Mouse (Mus musculus): ENCODE results near the gene Ppp4r4.
"Not testable (repeated sequence)": the region's sequence is repeated elsewhere in the genome, so short reads cannot be mapped to it uniquely, and the experiment has no call there.

The Ppp4r4 gene

DNA sequence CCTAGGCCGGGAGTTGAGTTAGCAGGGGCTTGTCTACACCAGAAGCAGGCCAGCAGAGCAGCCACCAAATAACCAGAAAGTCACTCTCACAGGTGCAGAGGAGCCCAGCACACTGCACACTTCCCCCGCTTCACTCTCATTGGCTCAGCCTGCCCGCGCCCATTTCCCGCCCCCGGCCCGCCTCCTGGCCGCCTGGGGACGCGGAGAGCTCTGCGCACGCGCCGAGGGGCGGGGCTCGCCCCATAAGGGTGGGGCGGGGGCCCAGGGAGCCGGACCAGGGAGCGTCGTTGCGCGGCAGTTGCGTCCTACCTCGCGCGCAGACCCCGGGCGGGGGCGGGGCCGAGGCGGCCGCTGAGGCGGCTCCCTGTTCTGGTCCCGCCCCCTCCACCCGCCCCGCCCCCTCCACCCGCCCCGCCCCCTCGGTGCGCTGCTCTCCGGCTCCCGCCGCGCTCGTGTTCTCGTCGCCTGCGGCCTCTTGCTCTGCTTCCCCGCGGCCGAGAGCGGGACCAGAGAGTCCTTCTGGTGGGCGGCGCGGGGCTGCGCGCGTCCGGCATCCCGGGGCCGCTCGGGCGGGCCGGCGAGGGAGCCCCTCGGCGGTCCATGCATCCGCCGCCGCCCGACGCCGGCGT lies at the start of gene Ppp4r4:
TSS of gene Ppp4r4 (plus strand) at position 264 of the 629 bp plus-strand sequence.
- DNase-seq: peak; percentile 90

GRCm38 (mm10) chr12:103482781-103483180 lies 49.3 kb upstream of the Ppp4r4 start:
- no peak for DNase-seq

DNA sequence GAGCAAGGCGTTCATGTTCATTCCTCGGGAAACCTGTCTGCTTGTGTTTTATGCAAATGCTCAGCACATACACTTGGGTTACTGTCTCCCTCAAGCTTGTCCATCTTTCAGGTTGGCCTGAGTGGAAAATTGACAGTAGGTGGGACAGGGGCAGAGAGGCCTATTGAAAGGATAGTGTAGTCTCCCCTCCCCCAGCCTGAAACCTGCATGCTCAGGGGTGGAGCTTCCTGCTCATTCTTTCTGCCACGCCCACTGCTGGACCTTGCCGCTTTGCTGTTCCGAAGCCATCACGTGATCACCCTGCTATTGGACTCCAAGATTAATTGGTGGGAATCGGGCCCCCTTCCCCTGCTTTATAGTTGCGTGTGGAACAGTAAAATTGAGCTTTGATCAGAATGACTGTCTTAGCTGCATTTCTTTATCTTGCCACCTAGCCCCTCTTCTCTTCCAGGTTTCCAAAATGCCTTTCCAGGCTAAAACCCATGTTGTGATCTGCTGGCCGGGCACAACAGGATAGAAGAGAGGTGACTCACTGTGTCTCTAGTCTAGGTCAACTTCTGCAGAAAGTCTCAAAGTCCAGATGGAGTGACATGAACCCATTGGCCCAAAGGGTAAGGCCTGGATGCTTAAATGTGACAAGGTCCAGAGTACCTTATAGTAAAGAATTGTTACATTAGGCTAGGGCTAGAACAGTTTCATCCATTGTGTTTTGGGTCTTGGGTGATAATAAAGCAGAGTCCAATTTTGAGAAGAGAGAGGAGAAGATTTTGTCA lies 47.7 kb upstream of the Ppp4r4 start:
- not testable (repeated sequence) for DNase-seq

DNA sequence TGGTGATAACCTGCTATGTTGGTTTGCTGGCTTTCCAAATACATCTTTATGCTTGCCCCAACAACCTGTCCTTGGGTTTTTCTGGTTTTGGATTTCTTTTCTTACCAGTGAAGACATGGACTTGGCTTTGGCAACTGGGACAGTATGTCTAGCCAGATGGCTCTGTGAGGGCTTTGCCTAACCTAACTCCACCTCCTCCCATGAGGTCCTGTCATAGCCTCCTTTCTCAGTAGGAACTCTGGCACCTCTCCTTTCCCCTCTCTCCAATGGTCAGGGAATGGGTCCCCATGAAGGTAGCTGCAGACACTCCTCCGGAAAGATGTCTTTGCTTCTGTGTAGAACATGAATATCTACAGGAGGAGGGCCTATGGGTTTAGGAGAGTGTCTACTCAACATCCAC lies 45.4 kb upstream of the Ppp4r4 start:
- no peak for DNase-seq

GRCm38 (mm10) chr12:103487276-103487675 lies 44.8 kb upstream of the Ppp4r4 start:
- DNase-seq: no peak

DNA sequence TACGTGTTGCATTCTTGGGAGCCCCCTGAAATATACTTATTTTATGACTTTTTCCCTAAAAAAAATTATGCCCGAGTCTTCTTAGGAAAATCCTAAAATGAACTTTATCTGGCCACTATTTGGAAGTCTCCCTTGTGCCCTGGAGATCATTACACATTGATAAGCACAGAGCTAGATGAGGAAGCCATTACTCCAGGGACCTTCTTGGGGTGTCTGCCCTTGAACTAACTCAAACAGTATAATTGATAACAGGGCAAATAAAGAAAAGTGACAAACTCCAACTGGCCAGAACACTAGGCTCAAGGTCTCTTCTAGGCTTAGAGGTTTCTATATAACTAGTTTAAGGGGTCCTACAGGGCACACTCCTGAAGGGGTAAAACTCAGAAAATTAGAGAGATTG lies 44.3 kb upstream of the Ppp4r4 start:
- no peak for DNase-seq

DNA sequence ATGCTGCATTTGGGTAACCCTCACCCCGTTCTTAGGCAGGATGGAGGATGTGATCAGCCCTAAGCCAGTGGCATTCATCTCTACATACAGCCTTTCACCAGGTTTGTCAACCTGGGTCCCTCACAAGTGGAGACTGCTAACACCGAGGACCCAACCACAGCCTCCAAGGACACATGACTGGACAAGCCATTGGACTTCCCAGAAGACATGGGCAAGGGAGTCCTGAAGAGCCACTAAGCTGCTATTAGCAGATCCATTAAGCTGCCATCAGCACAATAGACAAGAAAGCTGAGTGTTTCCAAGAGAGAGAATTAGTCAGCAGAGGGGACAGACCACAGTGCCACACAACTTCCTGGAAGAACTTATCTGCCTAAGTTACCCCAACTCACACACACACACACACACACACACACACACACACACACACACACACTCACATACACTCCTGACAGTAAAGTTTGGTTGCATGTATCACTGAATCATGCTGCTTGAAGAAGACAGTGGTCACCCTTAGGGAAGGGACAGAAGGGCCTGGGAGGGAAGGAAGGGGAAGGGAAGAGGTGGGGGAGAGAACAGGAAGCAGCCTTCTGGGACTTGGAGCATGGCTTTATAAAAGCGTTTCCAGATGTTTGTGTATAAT lies 40.9 kb upstream of the Ppp4r4 start:
- no peak for DNase-seq

- peak; percentile 68 for DNase-seq
Observed at GRCm38 (mm10) chr12:103492767-103493166, 39.3 kb upstream of the Ppp4r4 start.

DNA sequence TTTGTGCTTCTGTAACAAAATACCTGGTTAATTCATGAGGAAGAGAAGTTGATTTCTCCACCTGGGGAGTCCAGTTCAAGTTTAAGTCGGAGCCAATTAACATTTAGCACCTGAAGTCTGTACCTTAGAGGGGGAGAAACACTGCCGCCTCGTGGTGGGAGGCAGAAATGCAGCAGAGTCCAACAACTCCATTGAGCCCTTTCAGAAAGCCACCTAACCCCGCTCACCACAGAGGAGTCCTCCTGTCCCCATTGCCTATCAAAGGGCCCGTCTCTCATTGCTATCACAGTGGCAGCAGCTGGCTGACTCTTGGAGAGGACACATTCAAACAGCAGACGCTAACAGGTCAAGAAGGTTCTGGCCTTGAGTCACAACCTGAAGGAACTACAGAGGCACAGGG lies 37.6 kb upstream of the Ppp4r4 start:
- peak; percentile 73 for DNase-seq

- no peak for DNase-seq
Observed at GRCm38 (mm10) chr12:103498768-103499167, 33.3 kb upstream of the Ppp4r4 start.

DNA sequence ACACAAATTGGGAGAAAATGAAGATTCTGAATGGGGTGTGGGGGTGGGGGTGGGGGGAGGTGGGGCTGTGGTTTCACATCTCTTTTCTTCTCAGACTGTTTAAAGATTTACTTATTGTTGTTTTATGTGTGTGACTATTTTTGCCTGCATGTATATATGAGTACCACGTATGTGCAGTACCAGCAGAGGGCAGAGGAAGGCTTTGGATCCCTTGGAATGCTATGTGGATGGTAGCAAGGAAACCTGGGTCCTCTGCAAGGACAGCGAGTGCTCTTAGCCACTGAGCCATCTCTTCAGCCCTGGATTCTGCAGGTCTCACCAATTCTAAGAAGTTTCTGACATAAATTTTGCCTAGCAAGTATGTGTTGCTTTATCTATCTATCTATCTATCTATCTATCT lies 32.8 kb upstream of the Ppp4r4 start:
- no peak for DNase-seq

GRCm38 (mm10) chr12:103503300-103503699 lies 28.8 kb upstream of the Ppp4r4 start:
- DNase-seq: no peak

DNA sequence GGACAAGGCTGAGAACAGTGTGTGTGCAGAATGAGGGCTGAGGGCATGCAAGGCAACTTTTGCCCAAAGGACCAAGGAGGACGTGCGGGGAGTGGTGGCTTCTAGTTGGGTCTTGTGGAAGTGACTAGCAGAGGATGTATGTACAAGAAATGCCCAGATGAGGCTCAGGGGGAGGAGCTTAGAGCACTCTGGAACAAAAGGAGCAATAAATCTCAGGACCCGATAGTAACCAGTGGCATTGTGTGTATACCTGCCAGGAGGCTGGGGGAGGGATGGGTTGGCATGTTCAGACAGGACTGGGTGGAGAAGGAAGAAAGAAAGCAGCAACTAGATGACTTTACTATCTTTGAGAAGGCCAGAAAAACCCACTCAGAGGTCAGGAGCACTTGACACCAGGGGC lies 27.7 kb upstream of the Ppp4r4 start:
- no peak for DNase-seq

GRCm38 (mm10) chr12:103508346-103508745 lies 23.7 kb upstream of the Ppp4r4 start:
- no peak for DNase-seq

DNA sequence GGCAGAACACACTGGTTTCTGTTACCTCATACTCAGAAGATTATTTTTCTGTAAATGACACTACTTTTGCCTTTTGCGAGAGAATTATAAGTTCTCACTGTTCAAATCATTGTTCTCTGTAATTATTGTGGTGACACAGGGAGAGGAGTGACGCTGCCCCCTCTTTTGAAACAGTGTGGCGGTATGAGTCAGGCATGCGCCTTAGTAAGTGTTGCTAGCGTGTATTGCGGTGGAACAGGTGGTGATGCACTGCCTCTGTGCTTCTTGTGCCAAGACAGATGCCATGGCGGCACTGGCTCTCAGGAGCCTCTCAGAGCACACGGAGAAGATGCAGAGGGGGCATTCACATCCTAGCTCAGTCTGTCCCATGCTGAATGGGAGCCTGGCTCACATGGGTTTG lies 22.2 kb upstream of the Ppp4r4 start:
- no peak for DNase-seq

- DNase-seq: no peak
Observed at GRCm38 (mm10) chr12:103511586-103511985, 20.5 kb upstream of the Ppp4r4 start.

- DNase-seq: no peak
Observed at GRCm38 (mm10) chr12:103513039-103513438, 19.0 kb upstream of the Ppp4r4 start.

- DNase-seq: no peak
Observed at GRCm38 (mm10) chr12:103513451-103513871, 18.6 kb upstream of the Ppp4r4 start.

DNA sequence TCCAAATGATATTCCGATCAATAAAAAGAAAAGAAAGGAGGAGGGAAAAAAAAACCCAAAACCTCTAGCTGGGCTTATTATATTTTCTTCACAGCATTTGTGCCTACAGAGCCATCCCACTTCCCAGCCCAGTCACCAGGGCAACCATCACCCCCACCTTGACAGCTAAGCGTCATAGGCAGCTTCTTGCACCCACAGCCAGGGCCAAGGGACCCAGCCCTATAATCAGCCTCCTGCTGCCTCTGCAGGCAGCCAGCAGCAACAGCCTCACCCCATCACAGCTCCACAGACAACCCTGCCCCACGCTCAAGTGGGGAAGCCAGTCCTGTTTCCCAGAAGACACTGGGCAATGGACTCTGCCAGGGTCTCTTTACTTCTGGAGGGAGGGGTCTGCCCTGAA lies 17.7 kb upstream of the Ppp4r4 start:
- DNase-seq: no peak

DNA sequence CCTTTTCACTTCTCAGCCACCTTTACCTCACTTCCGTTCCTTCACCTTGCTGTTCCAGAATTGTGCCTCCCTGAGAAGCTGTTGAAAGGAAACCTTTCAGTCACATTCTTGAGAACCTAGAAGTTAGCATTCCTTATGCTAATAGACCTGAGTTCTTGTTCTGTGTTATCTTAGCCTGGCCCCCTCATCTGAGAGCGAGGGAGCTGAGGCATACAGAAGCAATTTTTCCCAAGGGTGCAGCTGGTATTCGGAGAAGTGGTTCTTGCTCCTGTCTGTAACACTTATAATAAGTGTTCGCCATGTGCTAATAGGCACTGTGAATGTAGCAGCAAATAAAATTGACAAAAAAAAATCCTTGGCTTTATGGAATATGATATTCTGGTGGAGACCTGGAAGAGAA lies 16.4 kb upstream of the Ppp4r4 start:
- DNase-seq: no peak

GRCm38 (mm10) chr12:103518640-103519039 lies 13.4 kb upstream of the Ppp4r4 start:
- DNase-seq: no peak

DNA sequence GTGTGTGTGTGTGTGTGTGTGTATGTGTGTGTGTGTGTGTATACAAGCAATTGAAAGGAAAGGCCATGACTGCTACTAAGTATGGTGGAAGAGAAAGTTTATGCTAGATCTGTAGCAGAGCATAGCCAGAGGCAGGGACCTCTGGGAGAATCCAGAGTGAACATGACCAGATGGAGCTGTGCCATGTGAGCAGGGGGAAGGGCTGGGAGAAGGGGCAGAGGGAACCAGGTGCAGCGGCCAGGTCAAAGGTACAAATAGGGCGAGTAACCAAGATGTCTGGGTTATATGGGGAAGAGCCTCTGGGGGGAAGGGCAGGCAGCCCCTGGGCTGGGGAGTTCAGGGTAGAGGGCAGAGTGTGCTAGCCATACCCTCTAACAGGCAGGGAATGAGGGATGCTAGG lies 1.5 kb upstream of the Ppp4r4 start:
- DNase-seq: no peak

GRCm38 (mm10) chr12:103532649-103533395 lies 739 bp downstream of the Ppp4r4 start:
- peak; percentile 9 for DNase-seq

Data from thymus, postnatal 25 days (tissue).